Mouse (Mus musculus): ENCODE results near the gene Ascc2. TPM values are rescaled to one million over a fixed set of nuclear protein-coding genes. Genes with fewer than 3 reads are reported as not detected.

Gene Ascc2
- polyA plus RNA-seq, 1 experiment from 2014 or later: 35.9 TPM

GRCm38 (mm10) chr11:4719961-4720360 is 82.4 kb downstream of the Ascc2 start:
- Histone ChIP-seq H3K9me3 (no peaks in the 10 kb centered on the region), H3K27ac (no peak overlapping the region), H3K36me3 (peaks cover 27% of the 10 kb centered on the region), H3K4me1 (replicated peaks) (peaks cover 14% of the 10 kb centered on the region), H3K27me3 (ENCODE audit: insufficient read depth, poor library complexity, severe bottlenecking) (no peaks in the 10 kb centered on the region), H3K4me3 (no peak overlapping the region)
- WGBS: 89% methylated on average over 9 of the region's 9 CpGs
- no peak for DNase-seq (ENCODE audit: low spot score)

- H3K4me3 ChIP-seq: no peak overlapping the region
- no peak for DNase-seq (ENCODE audit: low spot score)
- H3K9me3 ChIP-seq: no peaks in the 10 kb centered on the region
- WGBS: 69% methylated on average over 11 of the region's 11 CpGs
- H3K4me1 ChIP-seq (replicated peaks): peaks cover 14% of the 10 kb centered on the region
- no peak overlapping the region for H3K27ac ChIP-seq
- H3K27me3 ChIP-seq (ENCODE audit: insufficient read depth, poor library complexity, severe bottlenecking): no peaks in the 10 kb centered on the region
- H3K36me3 ChIP-seq: peaks cover 31% of the 10 kb centered on the region
Measured at GRCm38 (mm10) chr11:4720393-4720792, 82.8 kb downstream of the Ascc2 start.

DNA sequence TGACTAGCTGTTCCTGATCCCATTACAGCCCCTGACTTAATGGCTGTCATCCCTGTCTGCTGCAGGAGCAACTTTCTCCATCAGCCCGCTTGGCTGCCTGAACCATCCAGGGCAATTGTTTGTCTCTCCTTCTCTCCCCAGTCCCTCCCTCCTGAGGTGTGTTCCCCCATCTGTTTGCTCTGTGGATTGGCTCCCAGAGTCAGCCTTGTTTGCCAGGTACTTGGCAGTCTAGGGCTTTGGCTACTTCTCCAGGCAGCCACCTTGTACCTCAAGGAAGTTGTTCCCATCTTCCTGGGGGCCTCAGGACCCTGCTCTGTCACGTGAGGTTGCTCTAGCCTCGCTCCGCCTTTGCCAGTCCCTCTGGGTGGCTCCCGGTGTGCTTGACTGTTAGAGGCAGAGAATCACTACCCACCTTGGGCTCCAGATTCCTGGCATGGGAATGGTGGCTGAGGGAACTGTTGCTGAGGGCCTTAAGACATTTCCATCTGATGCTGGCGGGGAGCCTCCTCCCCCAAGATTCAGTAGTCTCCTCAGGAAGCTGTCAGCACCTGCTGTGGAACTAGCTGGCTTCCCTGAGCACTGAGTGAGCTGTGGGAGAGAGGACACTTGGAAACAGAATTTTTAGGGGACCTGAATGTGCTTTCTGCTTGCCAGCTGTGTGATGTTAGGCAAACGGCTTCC is 83.5 kb downstream of the Ascc2 start:
- H3K4me3 ChIP-seq: no peak overlapping the region
- 58% methylated on average over 7 of the region's 7 CpGs for WGBS
- peaks cover 14% of the 10 kb centered on the region for H3K4me1 ChIP-seq (replicated peaks)
- no peak overlapping the region for H3K27ac ChIP-seq
- H3K9me3 ChIP-seq: no peaks in the 10 kb centered on the region
- no peak for DNase-seq (ENCODE audit: low spot score)
- peaks cover 38% of the 10 kb centered on the region for H3K36me3 ChIP-seq
- no peaks in the 10 kb centered on the region for H3K27me3 ChIP-seq (ENCODE audit: insufficient read depth, poor library complexity, severe bottlenecking)

GRCm38 (mm10) chr11:4721728-4722127 is 84.2 kb downstream of the Ascc2 start:
- Histone ChIP-seq H3K27me3 (ENCODE audit: insufficient read depth, poor library complexity, severe bottlenecking) (no peaks in the 10 kb centered on the region), H3K4me3 (no peak overlapping the region), H3K4me1 (replicated peaks) (peaks cover 14% of the 10 kb centered on the region), H3K9me3 (no peaks in the 10 kb centered on the region), H3K27ac (no peak overlapping the region), H3K36me3 (peaks cover 45% of the 10 kb centered on the region)
- DNase-seq (ENCODE audit: low spot score): no peak
- WGBS: 88% methylated on average over 8 of the region's 8 CpGs

- Histone ChIP-seq H3K27me3 (ENCODE audit: insufficient read depth, poor library complexity, severe bottlenecking) (no peaks in the 10 kb centered on the region; the same call in 1 of the 2 replicates), H3K9me3 (no peaks in the 10 kb centered on the region), H3K4me1 (replicated peaks) (peaks cover 19% of the 10 kb centered on the region), H3K4me3 (no peak overlapping the region), H3K36me3 (peaks cover 34% of the 10 kb centered on the region), H3K27ac (no peak overlapping the region)
- DNase-seq (ENCODE audit: low spot score): no peak
- 84% methylated on average over 12 of the region's 12 CpGs for WGBS
Measured at GRCm38 (mm10) chr11:4729603-4730002, 92.1 kb downstream of the Ascc2 start.

DNA sequence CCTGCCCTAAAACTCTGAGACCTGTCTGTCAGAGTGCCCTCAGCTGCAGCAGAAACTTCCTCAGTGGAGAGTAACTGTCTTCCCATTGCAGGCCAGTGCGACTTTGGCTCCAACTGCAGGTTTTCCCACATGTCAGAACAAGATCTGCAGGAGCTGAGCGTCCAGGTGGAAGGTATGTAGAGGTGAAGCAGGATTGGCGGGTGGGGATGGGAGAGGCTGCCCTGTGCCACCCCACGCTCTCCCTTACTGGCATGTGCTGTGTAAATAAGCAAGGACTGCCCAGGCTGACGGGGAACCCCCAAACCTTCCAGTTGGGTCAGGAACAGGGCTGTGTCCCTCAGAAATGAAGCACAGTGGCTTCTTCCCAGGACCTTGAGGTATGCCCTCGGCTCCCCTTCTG is 92.5 kb downstream of the Ascc2 start:
- Histone ChIP-seq H3K9me3 (no peaks in the 10 kb centered on the region), H3K4me1 (replicated peaks) (peaks cover 24% of the 10 kb centered on the region), H3K36me3 (peaks cover 29% of the 10 kb centered on the region), H3K27ac (no peak overlapping the region), H3K27me3 (ENCODE audit: insufficient read depth, poor library complexity, severe bottlenecking) (no peaks in the 10 kb centered on the region; the same call in 1 of the 2 replicates), H3K4me3 (no peak overlapping the region)
- WGBS: 86% methylated on average over 6 of the region's 6 CpGs
- no peak for DNase-seq (ENCODE audit: low spot score)

DNA sequence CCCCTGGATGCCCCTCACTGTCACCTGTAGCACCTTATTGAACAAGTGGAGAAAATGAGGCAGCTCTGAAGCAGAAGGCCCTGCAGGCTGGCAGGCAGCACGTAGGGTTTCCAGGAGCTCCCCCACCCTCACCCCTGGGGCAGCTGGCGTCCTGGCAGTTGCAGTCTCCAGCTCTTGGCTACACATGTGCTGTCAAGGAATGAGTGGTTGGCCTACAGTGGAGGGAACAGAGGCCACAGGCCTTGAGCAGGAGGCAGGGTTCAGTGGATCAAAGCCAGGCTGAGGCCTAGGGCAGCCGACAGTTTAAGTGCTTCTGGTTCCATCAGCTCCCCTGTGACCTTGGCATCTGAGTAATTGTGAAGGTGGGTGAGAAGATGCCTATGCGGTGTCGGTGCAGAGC is 93.4 kb downstream of the Ascc2 start:
- no peak for DNase-seq (ENCODE audit: low spot score)
- Histone ChIP-seq H3K4me3 (no peak overlapping the region), H3K9me3 (no peaks in the 10 kb centered on the region), H3K27ac (no peak overlapping the region), H3K27me3 (ENCODE audit: insufficient read depth, poor library complexity, severe bottlenecking) (peaks cover 4% of the 10 kb centered on the region; the same call in 1 of the 2 replicates), H3K4me1 (replicated peaks) (peaks cover 32% of the 10 kb centered on the region), H3K36me3 (peaks cover 21% of the 10 kb centered on the region)
- 86% methylated on average over 5 of the region's 5 CpGs for WGBS

DNA sequence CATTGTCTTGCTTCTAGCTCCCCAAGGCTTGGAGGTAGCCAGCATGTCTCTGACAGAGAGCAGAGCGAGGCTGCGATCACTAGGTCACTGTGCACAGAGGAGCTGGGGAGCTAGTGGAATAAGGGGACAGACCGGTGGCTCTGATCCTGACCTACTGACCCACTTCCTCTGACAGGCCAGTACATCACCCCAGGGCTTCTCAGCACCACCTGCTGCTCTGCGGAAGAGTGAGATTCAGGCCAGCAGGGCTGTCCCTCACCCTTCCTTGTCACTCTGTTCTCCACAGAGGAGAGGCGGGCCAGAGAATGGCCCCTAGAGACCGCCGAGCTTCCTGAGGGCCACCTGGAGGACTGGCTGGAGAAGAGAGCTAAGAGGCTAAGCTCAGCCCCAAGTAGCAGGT is 94.2 kb downstream of the Ascc2 start:
- WGBS: 65% methylated on average over 7 of the region's 7 CpGs
- peaks cover 4% of the 10 kb centered on the region; the same call in 1 of the 2 replicates for H3K27me3 ChIP-seq (ENCODE audit: insufficient read depth, poor library complexity, severe bottlenecking)
- H3K4me3 ChIP-seq: no peak overlapping the region
- no peaks in the 10 kb centered on the region for H3K9me3 ChIP-seq
- peaks cover 12% of the 10 kb centered on the region for H3K36me3 ChIP-seq
- peaks cover 38% of the 10 kb centered on the region for H3K4me1 ChIP-seq (replicated peaks)
- DNase-seq (ENCODE audit: low spot score): no peak
- no peak overlapping the region; the same call in 1 of the 2 replicates for H3K27ac ChIP-seq

- peaks cover 4% of the 10 kb centered on the region for H3K27me3 ChIP-seq (ENCODE audit: insufficient read depth, poor library complexity, severe bottlenecking)
- peaks cover 22% of the 10 kb centered on the region for H3K36me3 ChIP-seq
- 30% methylated on average over 12 of the region's 12 CpGs for WGBS
- no peaks in the 10 kb centered on the region for H3K9me3 ChIP-seq
- peak; percentile 47 for DNase-seq (ENCODE audit: low spot score)
- H3K4me3 ChIP-seq: no peak overlapping the region
- H3K27ac ChIP-seq: no peak overlapping the region
- H3K4me1 ChIP-seq (replicated peaks): peaks cover 38% of the 10 kb centered on the region
Measured at GRCm38 (mm10) chr11:4734179-4734578, 96.6 kb downstream of the Ascc2 start.

Other genes starting within 250 kb of the Ascc2 start
- 0.07 TPM in 1 of 2 replicates, not detected in the other for gene Hormad2, start 196.6 kb upstream of the Ascc2 start, polyA plus RNA-seq (2016; fragmentation: Nextera tagmentation; extraction: Ambion mirVana)
- 28.1 and 31.7 TPM in 2 replicates for gene Mtmr3, start 42.9 kb upstream of the Ascc2 start, polyA plus RNA-seq (2016; fragmentation: Nextera tagmentation; extraction: Ambion mirVana)
- gene Gm11032, start 17.7 kb upstream of the Ascc2 start, polyA plus RNA-seq (2016; fragmentation: Nextera tagmentation; extraction: Ambion mirVana): not detected in 2 replicates
- 696 and 709 TPM in 2 replicates for gene Uqcr10, start 66.6 kb downstream of the Ascc2 start, polyA plus RNA-seq (2016; fragmentation: Nextera tagmentation; extraction: Ambion mirVana)
- gene Zmat5, start 66.9 kb downstream of the Ascc2 start, polyA plus RNA-seq (2016; fragmentation: Nextera tagmentation; extraction: Ambion mirVana): 84.0 and 104 TPM in 2 replicates
- gene Cabp7, start 109.0 kb downstream of the Ascc2 start, polyA plus RNA-seq (2016; fragmentation: Nextera tagmentation; extraction: Ambion mirVana): 0.61 and 1.4 TPM in 2 replicates
- 58.6 and 61.1 TPM in 2 replicates for gene Nf2, start 211.8 kb downstream of the Ascc2 start, polyA plus RNA-seq (2016; fragmentation: Nextera tagmentation; extraction: Ambion mirVana)
- 77.9 and 89.0 TPM in 2 replicates for gene Nipsnap1, start 236.2 kb downstream of the Ascc2 start, polyA plus RNA-seq (2016; fragmentation: Nextera tagmentation; extraction: Ambion mirVana)